Mouse (Mus musculus): ENCODE measurements at regions not wholly inside any gene's neighbourhood (a gene's known extent, or its start where the extent isn't known, plus 50 kb on each side); places are given as distances from the start of the nearest gene placed in this dataset.

DNA sequence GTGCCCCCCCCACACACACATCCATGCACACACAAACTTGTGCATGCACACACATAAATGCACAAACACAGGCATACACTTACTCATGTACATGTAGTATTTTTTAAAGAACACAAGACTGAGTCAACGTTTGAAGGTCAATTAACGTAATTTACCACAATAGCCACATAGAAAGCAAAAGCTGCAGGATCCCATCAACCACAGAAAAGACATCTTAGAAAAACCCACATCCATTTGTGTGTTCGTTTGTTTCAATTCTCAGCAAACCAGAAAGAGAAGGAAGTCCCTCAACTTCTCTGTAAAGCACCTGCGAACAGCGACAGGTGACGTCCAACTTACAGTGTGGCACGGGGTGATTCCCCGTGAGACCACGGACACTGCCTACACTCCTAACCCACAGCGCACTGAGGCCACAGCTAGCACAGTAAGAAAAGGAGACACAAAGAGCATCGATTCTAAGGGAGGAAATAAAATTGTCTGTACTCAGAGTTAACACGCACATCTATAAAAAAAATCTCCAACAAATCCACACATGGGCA is 53.8 kb downstream of the Dio3 start:
- no peak for DNase-seq

- DNase-seq, result no peak
Measured at GRCm38 (mm10) chr12:110334609-110335008, 55.7 kb downstream of the Dio3 start.

DNA sequence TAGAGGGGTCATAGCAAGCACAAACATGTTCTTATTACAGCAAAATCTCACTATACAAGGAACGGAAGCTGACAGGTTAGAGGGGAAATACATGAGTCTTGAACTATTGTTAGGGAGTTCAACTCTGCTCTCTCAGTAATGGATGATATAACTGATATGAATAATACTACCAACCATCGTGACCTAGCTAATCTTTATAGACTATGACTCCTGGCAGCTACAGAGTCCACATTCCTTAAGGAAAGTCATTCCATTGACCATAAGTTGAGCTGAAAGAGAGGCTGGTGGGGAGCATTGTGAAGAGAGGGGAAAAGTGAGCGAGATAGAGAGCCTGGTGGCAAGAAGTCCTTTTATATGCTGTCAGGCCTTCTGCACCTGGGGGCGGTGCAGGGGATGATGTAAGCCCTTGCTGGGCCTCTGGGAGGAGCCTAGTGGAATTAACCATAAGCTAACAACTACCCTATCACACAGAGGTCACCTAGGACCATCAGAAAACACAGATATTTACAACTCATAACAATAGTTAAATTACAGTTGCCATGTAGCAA is 65.5 kb downstream of the Dio3 start:
- DNase-seq, result no peak

DNA sequence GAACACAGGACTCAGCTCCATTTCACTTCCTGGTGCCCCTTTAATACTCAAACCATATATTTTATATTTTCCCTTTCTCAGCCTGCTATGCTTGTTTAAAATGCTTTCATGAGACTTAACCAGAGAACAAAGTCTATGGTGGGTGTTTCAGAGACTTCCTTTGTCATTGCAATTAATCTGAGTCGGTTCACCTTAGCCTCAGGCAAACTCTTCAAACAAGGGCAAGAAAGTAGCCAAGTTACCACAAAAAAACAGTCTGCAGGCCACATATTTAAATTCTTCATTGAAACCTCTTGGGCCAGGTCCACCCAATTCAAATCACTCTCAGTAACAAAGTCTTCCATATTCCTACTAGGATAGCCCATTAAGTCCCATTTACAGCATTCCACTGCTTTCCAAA is 70.8 kb downstream of the Dio3 start:
- no peak for DNase-seq

GRCm38 (mm10) chr12:110355851-110356250 is 77.0 kb downstream of the Dio3 start:
- DNase-seq, result no peak

DNA sequence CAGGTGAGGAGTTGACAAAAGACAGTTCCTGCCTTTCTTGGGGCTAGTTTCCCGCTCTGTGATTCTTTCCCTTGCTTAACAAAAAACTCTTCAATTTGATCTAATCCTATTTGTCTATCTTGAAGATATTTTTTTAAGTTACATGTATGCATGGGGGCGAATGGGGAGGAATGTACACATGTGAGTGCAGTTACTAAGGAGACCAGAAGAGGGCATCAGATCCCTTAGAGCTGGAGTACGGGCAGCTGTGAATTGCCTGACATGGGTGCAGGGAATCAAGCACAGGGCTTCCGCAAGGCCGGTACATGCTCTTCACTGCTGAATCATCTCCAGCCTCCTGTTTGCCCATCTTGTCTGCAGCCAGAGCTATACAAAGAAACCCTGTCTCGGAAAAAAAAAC is 79.8 kb upstream of the Ppp2r5c start:
- no peak for DNase-seq

- no peak for DNase-seq
Measured at GRCm38 (mm10) chr12:110367822-110368221, 79.1 kb upstream of the Ppp2r5c start.

DNA sequence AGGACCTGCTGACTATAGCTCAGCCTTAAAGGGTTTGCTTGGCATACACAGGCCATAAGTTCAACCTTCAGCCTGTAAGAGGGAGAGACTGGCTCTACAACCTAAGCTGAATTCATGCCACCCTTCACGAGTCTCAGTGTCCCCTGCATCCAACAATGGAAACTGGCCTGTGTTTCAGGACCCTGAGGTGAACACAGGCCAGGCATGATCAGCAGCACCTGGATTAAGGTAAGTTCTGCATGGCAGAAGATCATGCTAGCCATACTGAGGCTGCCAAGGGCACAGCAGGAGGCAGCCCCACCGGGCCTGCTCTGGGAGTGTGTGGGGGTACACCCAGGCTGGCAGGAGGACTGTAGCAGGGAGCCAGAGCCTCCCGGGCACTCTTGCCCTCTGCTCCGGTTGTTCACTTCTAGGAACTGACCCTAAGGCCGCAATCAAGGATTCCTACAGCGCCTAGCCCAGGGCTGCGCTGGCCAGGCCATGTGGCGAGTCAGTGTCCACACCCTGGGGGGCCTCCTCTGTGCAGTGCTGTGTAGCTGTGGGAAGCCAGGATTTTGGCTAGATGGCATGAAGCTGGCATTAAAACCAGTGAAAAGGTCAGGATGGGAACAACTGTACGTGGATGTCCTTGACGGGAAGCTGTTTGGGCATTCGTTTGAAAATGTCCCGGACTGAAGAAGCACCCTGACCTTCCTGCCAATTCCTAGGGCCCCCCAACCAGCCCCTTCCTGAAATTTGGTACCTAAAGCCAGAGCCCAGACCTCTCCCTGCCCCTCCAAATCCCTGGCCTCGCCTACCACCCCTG is 74.8 kb upstream of the Ppp2r5c start:
- DNase-seq, result no peak

GRCm38 (mm10) chr12:110372986-110373385 is 73.9 kb upstream of the Ppp2r5c start:
- DNase-seq, result no peak

- DNase-seq, result peak; percentile 76
Measured at GRCm38 (mm10) chr12:110373408-110374065, 73.4 kb upstream of the Ppp2r5c start.

DNA sequence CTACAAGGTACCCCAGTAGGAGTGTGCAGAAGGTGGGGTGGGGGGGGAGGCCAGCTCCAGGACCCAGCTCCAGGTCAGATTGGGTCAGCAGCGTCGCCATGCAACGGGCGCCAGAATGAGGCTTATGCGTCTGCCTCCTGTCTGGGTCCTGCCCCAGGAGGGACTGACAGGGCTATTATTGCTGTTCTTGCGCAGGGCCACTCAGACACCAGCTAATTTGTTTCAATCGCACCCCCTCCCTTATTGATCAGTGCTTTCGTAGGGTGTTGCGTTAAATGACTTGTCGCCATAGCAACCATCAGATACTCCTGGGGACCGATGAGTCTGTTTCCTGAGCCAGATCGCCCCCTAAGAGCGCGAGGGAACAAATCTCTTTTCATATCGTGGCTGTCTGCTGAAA is 71.8 kb upstream of the Ppp2r5c start:
- no peak for DNase-seq

- peak; percentile 25 for DNase-seq
Measured at GRCm38 (mm10) chr12:110376062-110376837, 70.7 kb upstream of the Ppp2r5c start.

DNA sequence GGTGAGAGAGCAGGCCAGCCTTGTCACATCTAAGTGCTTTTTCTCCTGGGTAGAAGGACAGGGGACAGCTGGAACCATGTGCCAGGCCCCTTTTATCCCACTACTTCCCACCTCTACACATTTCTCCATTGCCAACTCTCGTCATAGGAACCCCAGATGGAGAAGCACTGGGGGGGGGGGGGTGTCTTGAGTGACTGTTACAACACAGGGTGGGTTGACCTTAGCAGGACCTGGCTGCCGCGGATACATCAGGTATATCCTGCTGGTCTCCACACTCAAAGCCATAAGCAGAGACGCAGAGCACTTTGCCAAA is 70.1 kb upstream of the Ppp2r5c start:
- no peak for DNase-seq

DNA sequence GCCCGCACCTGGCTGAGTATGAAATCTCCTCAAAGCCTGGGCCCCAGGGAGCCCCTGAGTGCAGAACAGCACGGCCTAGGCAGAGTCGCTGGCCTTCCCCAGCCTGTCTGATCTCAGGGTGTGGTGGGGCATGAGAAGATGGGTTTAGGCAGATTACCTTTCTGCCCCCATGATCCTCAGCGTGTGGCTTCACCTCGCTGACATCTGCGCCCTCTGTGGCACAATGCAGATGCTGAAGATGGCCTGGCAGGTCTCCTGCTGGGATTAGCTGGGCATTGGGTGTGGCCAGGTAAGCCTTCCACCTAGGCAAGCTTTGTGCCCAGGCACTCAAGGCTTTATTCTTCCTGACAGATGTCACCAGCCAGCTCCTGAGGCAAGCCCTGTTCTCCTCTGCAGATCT is 69.6 kb upstream of the Ppp2r5c start:
- DNase-seq, result no peak

GRCm38 (mm10) chr12:110377734-110378133 is 69.2 kb upstream of the Ppp2r5c start:
- peak; percentile 39 for DNase-seq

DNA sequence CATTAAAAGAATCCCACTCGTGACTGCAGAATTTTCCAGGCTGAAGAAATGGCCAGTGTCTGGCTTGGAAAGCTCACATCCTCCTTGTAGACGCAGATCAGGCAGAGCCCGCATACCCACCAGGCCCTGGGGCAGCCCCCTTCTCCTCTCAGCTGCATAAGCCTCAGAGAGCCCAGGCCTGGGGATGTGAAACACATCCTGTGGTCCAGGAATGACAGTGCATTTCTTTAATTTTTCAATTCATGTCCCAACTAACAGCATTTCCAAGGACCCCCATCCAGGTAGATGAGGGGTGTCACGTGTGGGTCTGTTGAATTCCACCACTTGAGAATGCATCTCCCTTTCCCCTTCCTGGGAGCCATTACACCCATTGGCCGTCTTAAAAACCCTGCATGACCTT is 68.6 kb upstream of the Ppp2r5c start:
- no peak for DNase-seq

- no peak for DNase-seq
Measured at GRCm38 (mm10) chr12:110379721-110380120, 67.2 kb upstream of the Ppp2r5c start.

- DNase-seq, result no peak
Measured at GRCm38 (mm10) chr12:110380831-110381750, 65.8 kb upstream of the Ppp2r5c start.

- DNase-seq, result no peak
Measured at GRCm38 (mm10) chr12:110385031-110385430, 61.9 kb upstream of the Ppp2r5c start.

DNA sequence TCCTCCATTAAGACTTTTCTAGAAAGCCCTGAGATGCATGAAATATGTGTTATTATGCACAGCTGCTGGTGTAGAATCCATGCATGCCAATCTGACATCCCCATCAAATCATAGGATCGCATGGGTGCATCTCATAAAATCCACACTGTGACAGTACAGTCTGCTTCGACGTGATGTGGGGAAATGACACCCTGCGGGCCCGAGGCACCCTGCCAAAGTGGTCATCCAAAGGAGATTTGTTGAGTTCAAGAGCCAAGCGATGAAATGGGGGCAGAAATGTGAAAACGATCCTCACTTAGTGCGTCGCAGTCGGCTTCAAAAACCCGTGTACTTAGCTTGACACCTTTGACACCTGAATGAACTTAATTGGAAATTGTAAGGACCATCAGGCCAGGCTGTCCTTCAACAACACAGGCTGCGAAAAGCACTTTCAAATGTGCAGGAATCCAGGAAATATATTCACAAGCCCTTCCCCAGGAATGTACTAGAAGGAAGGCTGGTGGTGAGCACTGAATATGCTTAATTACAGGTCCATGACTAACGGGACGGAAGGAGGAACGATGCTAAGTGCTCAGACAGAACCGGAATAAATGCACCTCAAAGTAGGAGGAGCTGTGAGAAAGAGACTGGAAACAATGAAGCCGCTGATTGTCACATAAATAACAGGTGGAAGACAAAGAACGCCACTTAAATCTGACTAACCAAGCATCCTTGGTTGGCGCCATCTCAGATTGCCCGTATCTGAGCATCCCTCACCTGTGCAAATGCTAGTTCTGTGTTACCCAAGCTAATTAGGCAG is 60.9 kb upstream of the Ppp2r5c start:
- DNase-seq, result no peak

DNA sequence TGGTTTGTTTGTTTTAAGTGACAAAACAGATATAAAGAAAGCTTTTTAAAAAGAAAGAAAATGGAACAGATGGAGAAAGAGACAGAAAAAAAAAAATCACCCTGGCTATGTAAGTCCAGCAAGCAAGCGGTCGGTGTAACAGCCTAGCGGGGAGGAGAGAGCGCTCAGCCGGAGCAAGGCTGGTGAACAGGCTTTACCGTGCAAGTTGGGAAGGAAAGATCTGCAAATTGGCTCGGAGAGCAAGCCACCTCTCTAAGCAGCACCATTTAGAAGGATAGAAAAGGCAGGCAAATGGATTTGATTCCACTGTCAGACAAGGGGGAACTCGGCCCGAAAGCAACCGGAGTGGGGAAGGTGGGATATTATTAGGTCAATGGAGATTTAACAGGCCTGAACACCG is 59.9 kb upstream of the Ppp2r5c start:
- DNase-seq, result no peak

Data from thymus, postnatal 14 days (tissue).